Mouse (Mus musculus): ENCODE measurements around the gene Cdh16. TPM values are rescaled to one million over a fixed set of nuclear protein-coding genes. Genes with fewer than 3 reads are reported as not detected.

Gene Cdh16
- polyA plus RNA-seq, 1 experiment from 2014 or later: 0.06 TPM

- peaks cover 17% of the 10 kb centered on the region for H3K27me3 ChIP-seq (ENCODE audit: insufficient read depth, low read length)
- no peaks in the 10 kb centered on the region for H3K36me3 ChIP-seq (replicated peaks; ENCODE audit: insufficient read depth, low read length)
- H3K9ac ChIP-seq (replicated peaks): no peak overlapping the region
- no peak overlapping the region for H3K27ac ChIP-seq (ENCODE audit: low read depth)
- DNase-seq (no peak), ATAC-seq (no peak)
- H3K4me3 ChIP-seq (ENCODE audit: low read depth, low read length): no peak overlapping the region
- WGBS (ENCODE audit: insufficient replicate concordance): 59% methylated on average over 3 of the region's 4 CpGs
- TF ChIP-seq CTCF (IDR thresholded peaks at IDR 0.05; ENCODE audit: low read depth): no peak
- no peak for TF ChIP-seq EP300 (IDR thresholded peaks at IDR 0.05; ENCODE audit: low read depth)
- H3K4me1 ChIP-seq (ENCODE audit: insufficient read depth): peaks cover 4% of the 10 kb centered on the region
- no peaks in the 10 kb centered on the region for H3K9me3 ChIP-seq (ENCODE audit: low read length)
- H3K4me2 ChIP-seq (ENCODE audit: low read depth, low read length): no peak overlapping the region
Measured at GRCm38 (mm10) chr8:104627065-104627740, 3.0 kb upstream of the Cdh16 start.

DNA sequence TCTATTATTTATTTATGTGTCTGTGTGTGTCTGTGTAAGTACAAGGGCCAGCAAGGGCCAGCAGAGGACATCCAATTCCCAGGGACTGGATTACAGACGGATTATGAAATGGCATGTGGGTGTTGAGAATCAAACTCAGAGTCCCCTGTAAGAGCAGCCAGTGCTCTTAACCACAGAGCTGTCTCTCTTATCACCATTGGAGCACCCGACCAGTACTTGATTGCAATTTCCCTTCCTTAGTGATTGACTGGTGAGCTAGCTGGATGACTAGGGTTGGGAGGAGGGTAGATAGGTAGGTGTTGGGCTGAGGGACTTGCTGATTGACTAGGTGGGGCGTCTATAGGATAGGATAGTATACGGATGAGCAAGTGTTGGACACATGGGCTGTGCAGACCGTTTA is 3.4 kb downstream of the Cdh16 start:
- Histone ChIP-seq H3K27ac (ENCODE audit: low read depth) (no peak overlapping the region), H3K9ac (replicated peaks) (no peak overlapping the region), H3K27me3 (ENCODE audit: insufficient read depth, low read length) (no peaks in the 10 kb centered on the region), H3K36me3 (replicated peaks; ENCODE audit: insufficient read depth, low read length) (no peaks in the 10 kb centered on the region), H3K4me1 (ENCODE audit: insufficient read depth) (no peaks in the 10 kb centered on the region), H3K4me2 (ENCODE audit: low read depth, low read length) (no peak overlapping the region), H3K9me3 (ENCODE audit: low read length) (no peaks in the 10 kb centered on the region), H3K4me3 (ENCODE audit: low read depth, low read length) (no peak overlapping the region)
- TF ChIP-seq EP300 (IDR thresholded peaks at IDR 0.05; ENCODE audit: low read depth) (no peak), CTCF (IDR thresholded peaks at IDR 0.05; ENCODE audit: low read depth) (no peak)
- no peak for ATAC-seq
- 67% methylated on average over 5 of the region's 5 CpGs for WGBS (ENCODE audit: insufficient replicate concordance)
- no peak for DNase-seq

GRCm38 (mm10) chr8:104613119-104613518 is 11.1 kb downstream of the Cdh16 start:
- Histone ChIP-seq H3K9ac (replicated peaks) (no peak overlapping the region), H3K27me3 (ENCODE audit: insufficient read depth, low read length) (no peaks in the 10 kb centered on the region), H3K4me1 (ENCODE audit: insufficient read depth) (no peaks in the 10 kb centered on the region), H3K4me3 (ENCODE audit: low read depth, low read length) (no peak overlapping the region), H3K27ac (ENCODE audit: low read depth) (no peak overlapping the region), H3K9me3 (ENCODE audit: low read length) (no peaks in the 10 kb centered on the region), H3K4me2 (ENCODE audit: low read depth, low read length) (no peak overlapping the region), H3K36me3 (replicated peaks; ENCODE audit: insufficient read depth, low read length) (no peaks in the 10 kb centered on the region)
- TF ChIP-seq EP300 (IDR thresholded peaks at IDR 0.05; ENCODE audit: low read depth) (no peak), CTCF (IDR thresholded peaks at IDR 0.05; ENCODE audit: low read depth) (no peak)
- ATAC-seq: no peak
- DNase-seq: no peak
- WGBS (ENCODE audit: insufficient replicate concordance): 61% methylated on average over 4 of the region's 4 CpGs

GRCm38 (mm10) chr8:104611613-104612012 is 12.6 kb downstream of the Cdh16 start:
- H3K9me3 ChIP-seq (ENCODE audit: low read length): no peaks in the 10 kb centered on the region
- H3K27me3 ChIP-seq (ENCODE audit: insufficient read depth, low read length): no peaks in the 10 kb centered on the region
- no peak overlapping the region for H3K9ac ChIP-seq (replicated peaks)
- WGBS (ENCODE audit: insufficient replicate concordance): 55% methylated on average over 4 of the region's 4 CpGs
- no peak overlapping the region for H3K4me3 ChIP-seq (ENCODE audit: low read depth, low read length)
- no peak for DNase-seq
- no peaks in the 10 kb centered on the region for H3K36me3 ChIP-seq (replicated peaks; ENCODE audit: insufficient read depth, low read length)
- ATAC-seq: no peak
- H3K4me2 ChIP-seq (ENCODE audit: low read depth, low read length): no peak overlapping the region
- no peak for TF ChIP-seq EP300 (IDR thresholded peaks at IDR 0.05; ENCODE audit: low read depth)
- no peak for TF ChIP-seq CTCF (IDR thresholded peaks at IDR 0.05; ENCODE audit: low read depth)
- H3K27ac ChIP-seq (ENCODE audit: low read depth): no peak overlapping the region
- no peaks in the 10 kb centered on the region for H3K4me1 ChIP-seq (ENCODE audit: insufficient read depth)

DNA sequence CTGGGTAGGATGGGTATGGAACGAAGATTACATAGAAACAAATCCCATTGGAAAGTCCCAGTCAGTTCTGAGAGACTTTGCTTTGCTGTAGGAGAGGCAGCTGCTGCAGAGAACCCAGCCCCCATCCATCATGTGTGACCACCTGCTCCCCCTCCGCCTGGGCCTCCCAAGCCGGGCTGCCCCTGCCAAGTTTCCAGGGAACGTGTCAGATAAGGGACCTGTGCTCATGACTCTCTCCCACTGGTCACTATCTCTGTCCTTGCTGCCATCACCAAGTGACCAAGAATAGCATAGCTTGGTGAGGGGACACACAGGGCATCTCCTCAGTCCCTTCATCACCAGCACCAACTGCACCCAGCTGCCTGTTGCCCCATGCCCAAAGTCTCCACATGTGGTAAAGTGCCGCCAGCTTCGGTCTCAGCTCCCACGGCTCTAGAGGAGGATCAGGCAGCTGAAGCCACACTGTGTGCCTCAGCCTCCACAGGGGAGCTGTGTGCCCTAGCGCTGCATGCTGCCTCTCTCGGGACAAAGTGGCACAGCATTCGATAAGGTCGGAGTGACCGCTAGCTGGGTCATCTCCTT is 13.9 kb downstream of the Cdh16 start:
- no peaks in the 10 kb centered on the region for H3K36me3 ChIP-seq (replicated peaks; ENCODE audit: insufficient read depth, low read length)
- ATAC-seq (no peak), DNase-seq (no peak)
- no peaks in the 10 kb centered on the region for H3K4me1 ChIP-seq (ENCODE audit: insufficient read depth)
- H3K4me2 ChIP-seq (ENCODE audit: low read depth, low read length): no peak overlapping the region
- no peak overlapping the region for H3K9ac ChIP-seq (replicated peaks)
- no peaks in the 10 kb centered on the region for H3K9me3 ChIP-seq (ENCODE audit: low read length)
- no peaks in the 10 kb centered on the region for H3K27me3 ChIP-seq (ENCODE audit: insufficient read depth, low read length)
- TF ChIP-seq CTCF (IDR thresholded peaks at IDR 0.05; ENCODE audit: low read depth) (no peak), EP300 (IDR thresholded peaks at IDR 0.05; ENCODE audit: low read depth) (no peak)
- no peak overlapping the region for H3K27ac ChIP-seq (ENCODE audit: low read depth)
- no peak overlapping the region for H3K4me3 ChIP-seq (ENCODE audit: low read depth, low read length)
- WGBS (ENCODE audit: insufficient replicate concordance): 76% methylated on average over 12 of the region's 12 CpGs

DNA sequence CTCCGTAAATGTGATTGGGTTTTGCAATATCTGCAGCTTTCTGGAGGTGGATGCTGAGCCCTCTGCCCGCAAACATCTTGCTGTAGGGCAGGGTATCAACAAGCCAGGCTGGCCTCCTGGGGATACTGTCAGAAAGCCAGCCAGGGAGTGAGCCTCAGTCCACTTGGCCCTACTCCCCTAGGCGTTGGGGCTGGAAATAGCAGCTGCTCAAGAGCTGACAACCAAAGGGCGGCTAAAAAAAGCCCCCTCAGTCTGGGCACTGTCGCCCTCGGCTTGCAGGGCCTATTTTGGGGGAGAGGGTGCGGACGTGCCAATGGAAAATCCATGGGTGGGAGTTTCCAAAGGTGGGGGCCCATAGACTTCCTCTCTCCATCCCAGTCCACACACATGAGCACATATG is 15.0 kb downstream of the Cdh16 start:
- Histone ChIP-seq H3K27ac (ENCODE audit: low read depth) (no peak overlapping the region), H3K9me3 (ENCODE audit: low read length) (no peaks in the 10 kb centered on the region), H3K36me3 (replicated peaks; ENCODE audit: insufficient read depth, low read length) (no peaks in the 10 kb centered on the region), H3K4me2 (ENCODE audit: low read depth, low read length) (no peak overlapping the region), H3K4me1 (ENCODE audit: insufficient read depth) (no peaks in the 10 kb centered on the region), H3K9ac (replicated peaks) (no peak overlapping the region), H3K27me3 (ENCODE audit: insufficient read depth, low read length) (no peaks in the 10 kb centered on the region), H3K4me3 (ENCODE audit: low read depth, low read length) (no peak overlapping the region)
- TF ChIP-seq CTCF (IDR thresholded peaks at IDR 0.05; ENCODE audit: low read depth) (no peak), EP300 (IDR thresholded peaks at IDR 0.05; ENCODE audit: low read depth) (no peak)
- ATAC-seq (no peak), DNase-seq (no peak)
- WGBS (ENCODE audit: insufficient replicate concordance): 61% methylated on average over 8 of the region's 8 CpGs

All from liver, postnatal 0 days (tissue).